Mouse (Mus musculus) heart, postnatal 0 days (tissue): ENCODE results near the gene Atg101. TPM values are rescaled to one million over a fixed set of nuclear protein-coding genes. Genes with fewer than 3 reads are reported as not detected.

Experiments
- ATAC-seq: fragments of 200-750 bp; cut with Nextera tagmentation; 2 replicates; pipeline ENCODE4 v1.8.0; 2017; ENCODE audit warnings: low read depth, moderate number of reproducible peaks, moderate library complexity; ENCODE audit not compliant: insufficient read depth
- DNase-seq: peaks from one replicate; pipeline ENCODE4 v3.0.0-alpha.2; 2016; ENCODE audit warnings: low spot score
- H3K27ac ChIP-seq: fragments of 300-500 bp; sonication (generic); 2 replicates; pipeline ENCODE4 v1.5.1; 2014; ENCODE audit warnings: low read depth, mild to moderate bottlenecking
- H3K27me3 ChIP-seq: fragments of 300-500 bp; sonication (generic); 2 replicates; pipeline ENCODE4 v1.6.1; 2014; ENCODE audit warnings: low read length, mixed read lengths; ENCODE audit not compliant: control insufficient read depth, insufficient read depth
- H3K36me3 ChIP-seq: fragments of 300-500 bp; sonication (generic); replicated peaks from 2 replicates; pipeline ENCODE4 v1.6.1; 2014; ENCODE audit warnings: low read length, mixed read lengths; ENCODE audit not compliant: control insufficient read depth, insufficient read depth
- H3K4me1 ChIP-seq: fragments of 300-500 bp; sonication (generic); 2 replicates; pipeline ENCODE4 v1.6.1; 2014; ENCODE audit warnings: antibody characterized with exemption; ENCODE audit not compliant: control insufficient read depth, insufficient read depth
- H3K4me2 ChIP-seq: fragments of 300-500 bp; sonication (generic); 2 replicates; pipeline ENCODE4 v1.6.1; 2014; ENCODE audit warnings: low read depth, mild to moderate bottlenecking, low read length, moderate library complexity
- H3K4me3 ChIP-seq: fragments of 300-500 bp; sonication (generic); 2 replicates; pipeline ENCODE4 v1.5.1; 2014; ENCODE audit warnings: low read depth, low read length
- H3K9ac ChIP-seq: fragments of 300-500 bp; sonication (generic); replicated peaks from 2 replicates; pipeline ENCODE4 v1.6.1; 2014; ENCODE audit warnings: low read depth, low read length, mixed read lengths
- H3K9me3 ChIP-seq: fragments of 300-500 bp; sonication (generic); replicated peaks from 2 replicates; pipeline ENCODE4 v1.6.1; 2016; ENCODE audit warnings: low read length; ENCODE audit not compliant: control insufficient read depth
- CTCF ChIP-seq: IDR thresholded peaks from 2 replicates; pipeline ENCODE4 v1.5.1; 2016; ENCODE audit warnings: antibody characterized with exemption, control low read depth, low read depth
- EP300 ChIP-seq: IDR thresholded peaks from 2 replicates; pipeline ENCODE4 v1.6.1; 2016; ENCODE audit warnings: antibody characterized with exemption, low read depth
- WGBS: fragments of 180-500 bp; shearing (Covaris S2); extraction: QIAGEN DNeasy Blood & Tissue Kit; methylation state at CpG from one replicate; pipeline ENCODE4 v1.1.7; 2014; 5-methylcytosine and 5-hydroxymethylcytosine counted together
- polyA plus RNA-seq: library from polyadenylated mRNA; unstranded; fragments of >200 nt; fragmentation: Nextera tagmentation; extraction: Ambion mirVana; gene quantifications from 2 replicates; pipeline ENCODE4 v1.2.1, GENCODE M21; 2015
- total RNA-seq: library from RNA; depleted of rRNA; stranded (reverse); fragments of >200 nt; gene quantifications from 2 replicates; pipeline ENCODE4 v1.2.3, GENCODE M21; 2014; ENCODE audit warnings: low replicate concordance

The Atg101 gene
- total and polyA plus RNA-seq, 2 experiments from 2014 or later = 48.6 to 61.6 TPM

GRCm38 (mm10) chr15:101317814-101318500 lies 33.9 kb downstream of the Atg101 start:
- H3K4me1 ChIP-seq = peaks cover 17% of the 10 kb centered on the region; the same call in 1 of the 2 replicates
- DNase-seq (no peak), ATAC-seq (no peak)
- H3K27me3 ChIP-seq = no peaks in the 10 kb centered on the region
- H3K9me3 ChIP-seq = no peaks in the 10 kb centered on the region
- WGBS = 68% methylated on average over 2 of the region's 2 CpGs
- no peaks in the 10 kb centered on the region for H3K36me3 ChIP-seq
- H3K27ac ChIP-seq = no peak overlapping the region
- no peak for TF ChIP-seq CTCF
- no peak for TF ChIP-seq EP300
- H3K4me2 ChIP-seq = no peak overlapping the region
- no peak overlapping the region for H3K4me3 ChIP-seq
- H3K9ac ChIP-seq = no peak overlapping the region

GRCm38 (mm10) chr15:101318889-101319765 lies 35.1 kb downstream of the Atg101 start:
- Histone ChIP-seq H3K4me1 (peaks cover 17% of the 10 kb centered on the region; the same call in 1 of the 2 replicates), H3K9ac (no peak overlapping the region), H3K9me3 (no peaks in the 10 kb centered on the region), H3K27ac (peak overlapping the region; percentile 70), H3K27me3 (no peaks in the 10 kb centered on the region), H3K4me2 (no peak overlapping the region), H3K4me3 (no peak overlapping the region), H3K36me3 (no peaks in the 10 kb centered on the region)
- WGBS = 55% methylated on average over 14 of the region's 14 CpGs
- ATAC-seq (no peak), DNase-seq (no peak)
- TF ChIP-seq CTCF (no peak), EP300 (no peak)

GRCm38 (mm10) chr15:101320010-101320617 lies 36.0 kb downstream of the Atg101 start:
- 59% methylated on average over 6 of the region's 6 CpGs for WGBS
- no peak overlapping the region for H3K4me3 ChIP-seq
- ATAC-seq = no peak

GRCm38 (mm10) chr15:101320618-101321041 lies 36.6 kb downstream of the Atg101 start:
- peaks cover 17% of the 10 kb centered on the region; the same call in 1 of the 2 replicates for H3K4me1 ChIP-seq
- WGBS = 48% methylated on average over 6 of the region's 6 CpGs
- no peak overlapping the region for H3K9ac ChIP-seq
- H3K27me3 ChIP-seq = no peaks in the 10 kb centered on the region
- ATAC-seq (peak; percentile 20), DNase-seq (no peak)
- TF ChIP-seq CTCF (no peak), EP300 (peak; percentile 86)
- no peaks in the 10 kb centered on the region for H3K9me3 ChIP-seq
- H3K27ac ChIP-seq = peak overlapping the region; percentile 70
- no peak overlapping the region for H3K4me2 ChIP-seq
- H3K36me3 ChIP-seq = no peaks in the 10 kb centered on the region
- no peak overlapping the region for H3K4me3 ChIP-seq

More at GRCm38 (mm10) chr15:101320010-101320617, 36.0 kb downstream of the Atg101 start:
- no peaks in the 10 kb centered on the region for H3K9me3 ChIP-seq
- TF ChIP-seq CTCF (no peak), EP300 (no peak)
- H3K36me3 ChIP-seq = no peaks in the 10 kb centered on the region
- H3K27me3 ChIP-seq = no peaks in the 10 kb centered on the region
- no peak overlapping the region for H3K9ac ChIP-seq
- H3K4me1 ChIP-seq = peaks cover 17% of the 10 kb centered on the region; the same call in 1 of the 2 replicates
- H3K27ac ChIP-seq = peak overlapping the region; percentile 70
- no peak overlapping the region for H3K4me2 ChIP-seq
- no peak for DNase-seq

GRCm38 (mm10) chr15:101321126-101321525 lies 37.1 kb downstream of the Atg101 start:
- Histone ChIP-seq H3K4me1 (peaks cover 17% of the 10 kb centered on the region; the same call in 1 of the 2 replicates), H3K9ac (no peak overlapping the region), H3K4me3 (no peak overlapping the region), H3K4me2 (no peak overlapping the region), H3K27me3 (no peaks in the 10 kb centered on the region), H3K36me3 (no peaks in the 10 kb centered on the region), H3K27ac (peak overlapping the region; percentile 48), H3K9me3 (no peaks in the 10 kb centered on the region)
- DNase-seq (no peak), ATAC-seq (no peak)
- no peak for TF ChIP-seq EP300
- TF ChIP-seq CTCF = no peak
- whole genome bisulfite sequencing = 34% methylated on average over 5 of the region's 5 CpGs
